Mouse (Mus musculus) intestine, postnatal 0 days (tissue): ENCODE results near the gene Vangl2. TPM values are rescaled to one million over a fixed set of nuclear protein-coding genes. Genes with fewer than 3 reads are reported as not detected.

Source experiments
- ATAC-seq: fragments of 200-750 bp; cut with Nextera tagmentation; 2 replicates; pipeline ENCODE4 v1.8.0; 2017; ENCODE audit warnings: mild to moderate bottlenecking, moderate TSS enrichment, moderate library complexity
- H3K27ac ChIP-seq: fragments of 300-500 bp; sonication (generic); 2 replicates; pipeline ENCODE4 v1.5.1; 2014; ENCODE audit warnings: mild to moderate bottlenecking, low read depth, low read length, moderate library complexity
- H3K27me3 ChIP-seq: fragments of 300-500 bp; sonication (generic); replicated peaks from 2 replicates; pipeline ENCODE4 v1.6.1; 2014; ENCODE audit warnings: low read length, mixed read lengths; ENCODE audit not compliant: control insufficient read depth, insufficient read depth
- H3K36me3 ChIP-seq: fragments of 300-500 bp; sonication (generic); 2 replicates; pipeline ENCODE4 v1.6.1; 2014; ENCODE audit warnings: mild to moderate bottlenecking, moderate library complexity; ENCODE audit not compliant: control insufficient read depth, insufficient read depth
- H3K4me1 ChIP-seq: fragments of 300-500 bp; sonication (generic); replicated peaks from 2 replicates; pipeline ENCODE4 v1.6.1; 2014; ENCODE audit warnings: antibody characterized with exemption, low read length, mixed read lengths; ENCODE audit not compliant: control insufficient read depth, insufficient read depth
- H3K4me2 ChIP-seq: fragments of 300-500 bp; sonication (generic); replicated peaks from 2 replicates; pipeline ENCODE4 v1.6.1; 2014; ENCODE audit warnings: low read depth, mild to moderate bottlenecking, moderate library complexity
- H3K4me3 ChIP-seq: fragments of 300-500 bp; sonication (generic); 2 replicates; pipeline ENCODE4 v1.5.1; 2014; ENCODE audit warnings: low read depth, low read length
- H3K9ac ChIP-seq: fragments of 300-500 bp; sonication (generic); 2 replicates; pipeline ENCODE4 v1.6.1; 2014; ENCODE audit warnings: mild to moderate bottlenecking, low read depth, low read length
- H3K9me3 ChIP-seq: fragments of 300-500 bp; sonication (generic); 2 replicates; pipeline ENCODE4 v1.6.1; 2016; ENCODE audit warnings: mixed run types; ENCODE audit not compliant: control insufficient read depth
- CTCF ChIP-seq: sonication (generic); IDR thresholded peaks from 2 replicates; pipeline ENCODE4 v1.5.1; 2016; ENCODE audit warnings: low read depth, mild to moderate bottlenecking, control low read depth, antibody characterized with exemption, moderate library complexity
- WGBS: fragments of 180-500 bp; shearing (Covaris S2); extraction: QIAGEN DNeasy Blood & Tissue Kit; methylation state at CpG from one replicate; pipeline ENCODE4 v1.1.7; 2014; 5-methylcytosine and 5-hydroxymethylcytosine counted together
- polyA plus RNA-seq: library from polyadenylated mRNA; unstranded; fragments of >200 nt; fragmentation: Nextera tagmentation; extraction: Ambion mirVana; gene quantifications from 2 replicates; pipeline ENCODE4 v1.2.1, GENCODE M21; 2015

Gene Vangl2
- polyA plus RNA-seq, 1 experiment from 2014 or later, result 3.3 TPM

DNA sequence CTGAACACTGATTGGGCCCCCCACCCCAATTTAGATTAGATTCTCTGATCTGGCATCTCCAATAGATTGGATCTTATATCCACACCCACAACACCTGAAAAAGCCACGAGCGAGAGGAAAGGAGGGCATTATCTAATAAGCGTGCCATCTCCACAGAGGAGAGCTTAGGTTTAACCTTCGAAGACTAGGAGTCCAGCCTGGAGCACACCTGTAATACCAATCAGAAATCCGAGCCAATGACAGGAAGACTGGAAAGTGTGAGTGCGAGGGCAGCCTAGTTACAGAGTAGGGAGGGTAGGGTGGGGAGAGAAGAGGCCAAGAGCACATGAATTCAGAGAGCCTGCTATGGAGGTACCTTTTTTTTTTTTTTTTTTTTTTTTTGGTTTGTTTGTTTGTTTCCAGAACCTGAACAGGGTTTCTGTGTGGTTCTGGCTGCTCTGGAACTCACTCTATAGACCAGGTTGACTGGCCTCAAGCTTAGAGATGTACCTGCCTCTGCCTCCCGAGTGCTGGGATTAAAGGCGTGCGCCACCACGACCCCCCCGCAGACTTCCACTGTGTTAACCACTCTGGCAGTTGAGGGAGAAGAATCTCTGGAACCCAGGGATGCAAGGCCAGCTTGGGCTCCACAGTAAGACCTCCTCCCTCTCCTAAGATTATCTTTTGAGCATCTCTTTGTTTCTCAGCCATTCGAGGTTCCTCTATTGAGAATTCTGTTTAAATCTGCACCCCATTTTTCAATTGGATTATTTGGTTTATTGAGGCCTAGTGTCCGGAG is 29.2 kb downstream of the Vangl2 start:
- Histone ChIP-seq H3K27me3 (no peaks in the 10 kb centered on the region), H3K4me3 (no peak overlapping the region), H3K4me1 (no peaks in the 10 kb centered on the region), H3K9ac (no peak overlapping the region), H3K4me2 (no peak overlapping the region), H3K9me3 (no peaks in the 10 kb centered on the region), H3K27ac (no peak overlapping the region), H3K36me3 (peaks cover 12% of the 10 kb centered on the region)
- no peak for ATAC-seq
- WGBS, result 89% methylated on average over 13 of the region's 13 CpGs
- TF ChIP-seq CTCF, result no peak

DNA sequence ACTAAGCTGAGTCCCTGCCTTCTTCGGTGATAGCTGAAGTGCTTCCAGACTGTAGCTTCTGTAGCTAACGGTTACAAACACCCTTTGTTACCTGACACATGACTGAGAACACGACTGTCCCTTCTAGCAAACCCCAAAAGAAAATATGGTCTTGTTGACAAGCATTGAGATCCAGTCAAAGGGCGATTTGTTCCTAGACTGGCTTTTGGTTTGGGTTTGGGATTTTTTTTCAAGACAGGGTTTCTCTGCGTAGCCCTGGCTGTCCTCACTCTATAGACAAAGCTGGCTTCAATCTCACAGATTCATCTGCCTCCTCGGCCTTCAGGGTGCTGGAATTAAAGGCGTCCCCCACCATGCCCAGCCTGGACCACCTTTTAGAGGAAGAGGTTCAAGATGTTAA is 31.5 kb downstream of the Vangl2 start:
- TF ChIP-seq CTCF, result no peak
- ATAC-seq, result no peak
- H3K9ac ChIP-seq, result no peak overlapping the region

DNA sequence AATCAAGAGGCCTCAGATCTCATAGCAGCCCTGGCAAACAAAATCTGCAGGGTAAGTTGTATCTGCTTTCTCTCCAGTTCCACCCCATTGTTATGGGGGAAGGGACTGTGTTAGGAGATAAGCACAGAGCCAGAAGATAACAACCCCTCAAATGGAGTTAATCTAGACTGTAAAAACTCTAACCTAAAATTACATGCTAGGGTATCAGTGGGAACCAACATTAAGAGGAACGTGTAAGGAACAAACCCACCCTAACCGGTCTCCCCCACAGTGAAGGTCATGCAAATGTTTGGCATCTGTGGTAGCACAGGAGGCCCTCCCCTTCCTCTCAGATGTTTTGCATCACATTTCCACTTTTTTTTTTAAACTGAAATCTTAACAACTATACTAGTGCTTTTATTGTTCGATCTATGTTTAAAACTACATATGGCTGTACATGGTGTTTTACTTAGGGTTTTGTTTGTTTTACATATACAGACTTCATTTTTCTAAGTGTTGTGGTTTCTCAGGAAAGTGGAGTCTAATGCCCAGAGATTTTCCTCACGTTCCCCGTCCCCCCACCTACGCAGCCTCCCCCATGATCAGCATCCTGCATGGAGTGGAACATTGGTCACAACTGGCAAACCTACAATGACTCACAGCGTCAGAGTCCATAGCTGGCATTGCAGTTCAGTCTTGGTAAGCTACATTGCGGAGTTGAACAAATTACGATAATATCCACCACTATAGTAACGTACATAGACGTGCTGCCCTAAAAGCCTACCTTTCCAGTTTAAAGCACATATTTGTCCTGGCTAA is 33.1 kb downstream of the Vangl2 start:
- Histone ChIP-seq H3K27ac (no peak overlapping the region), H3K9ac (no peak overlapping the region), H3K4me1 (no peaks in the 10 kb centered on the region), H3K4me2 (no peak overlapping the region), H3K4me3 (no peak overlapping the region), H3K9me3 (no peaks in the 10 kb centered on the region), H3K36me3 (no peaks in the 10 kb centered on the region), H3K27me3 (no peaks in the 10 kb centered on the region)
- 75% methylated on average over 11 of the region's 11 CpGs for WGBS
- TF ChIP-seq CTCF, result no peak
- ATAC-seq, result no peak

More for the DNA sequence above, 31.5 kb downstream of the Vangl2 start:
- H3K9me3 ChIP-seq, result no peaks in the 10 kb centered on the region
- no peaks in the 10 kb centered on the region for H3K4me1 ChIP-seq
- H3K36me3 ChIP-seq, result no peaks in the 10 kb centered on the region
- H3K27me3 ChIP-seq, result no peaks in the 10 kb centered on the region
- 79% methylated on average over 7 of the region's 7 CpGs for WGBS
- H3K4me3 ChIP-seq, result no peak overlapping the region
- no peak overlapping the region for H3K27ac ChIP-seq
- no peak overlapping the region for H3K4me2 ChIP-seq

DNA sequence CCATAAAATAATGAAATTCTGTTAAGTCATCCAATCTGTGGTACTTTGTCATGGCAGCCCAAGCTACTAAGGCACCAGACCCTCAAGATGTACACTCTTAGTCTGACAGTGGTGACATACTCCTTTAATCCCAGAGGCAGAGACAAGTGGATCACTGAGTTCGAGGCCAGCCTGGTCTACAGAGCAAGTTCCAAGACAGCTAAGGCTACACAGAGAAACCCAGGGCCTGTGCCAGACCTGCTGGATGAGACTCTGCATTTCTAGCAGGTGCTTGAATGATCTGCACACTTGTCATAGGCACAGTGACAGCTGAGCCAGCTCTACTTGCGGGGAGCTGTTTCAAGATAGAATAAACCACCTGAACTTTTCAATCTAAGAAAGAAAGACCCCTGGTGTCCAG is 33.7 kb downstream of the Vangl2 start:
- no peak overlapping the region for H3K9ac ChIP-seq
- H3K4me3 ChIP-seq, result no peak overlapping the region
- 83% methylated on average over 2 of the region's 2 CpGs for WGBS
- H3K9me3 ChIP-seq, result no peaks in the 10 kb centered on the region
- H3K36me3 ChIP-seq, result no peaks in the 10 kb centered on the region
- no peak for ATAC-seq
- no peaks in the 10 kb centered on the region for H3K27me3 ChIP-seq
- TF ChIP-seq CTCF, result no peak
- H3K27ac ChIP-seq, result no peak overlapping the region
- H3K4me2 ChIP-seq, result no peak overlapping the region
- H3K4me1 ChIP-seq, result no peaks in the 10 kb centered on the region

DNA sequence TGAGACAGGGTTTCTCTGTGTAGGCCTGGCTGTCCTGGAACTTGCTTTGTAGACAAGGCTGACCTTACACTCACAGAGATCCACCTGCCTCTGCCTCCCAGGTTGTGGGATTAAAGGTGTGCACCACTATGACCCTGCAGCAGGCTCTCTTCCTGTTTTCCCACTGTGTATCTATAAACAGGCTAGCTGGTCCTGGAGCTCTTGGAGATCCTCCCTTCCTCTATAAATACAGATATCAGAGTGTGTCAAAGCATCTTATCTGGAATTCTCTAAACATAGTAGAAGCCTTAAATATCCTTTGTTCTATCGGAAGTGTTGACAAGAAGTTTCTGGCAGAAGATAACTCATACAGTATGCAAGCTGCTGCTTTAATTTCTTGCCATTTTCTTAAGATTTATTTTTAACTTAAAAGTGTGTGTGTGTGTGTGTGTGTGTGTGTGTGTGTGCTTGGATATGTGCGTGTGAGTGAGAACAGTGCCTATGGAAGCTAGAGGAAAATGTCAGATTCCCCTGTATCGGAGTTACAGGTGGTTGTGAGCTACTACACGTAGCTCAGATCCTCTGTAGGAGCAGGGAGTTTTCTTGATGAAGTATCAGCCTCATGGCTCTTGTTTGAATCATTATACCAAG is 35.2 kb downstream of the Vangl2 start:
- Histone ChIP-seq H3K27ac (no peak overlapping the region), H3K4me2 (no peak overlapping the region), H3K36me3 (no peaks in the 10 kb centered on the region), H3K27me3 (no peaks in the 10 kb centered on the region), H3K4me3 (no peak overlapping the region), H3K9ac (no peak overlapping the region), H3K9me3 (no peaks in the 10 kb centered on the region), H3K4me1 (no peaks in the 10 kb centered on the region)
- 77% methylated on average over 4 of the region's 4 CpGs for WGBS
- TF ChIP-seq CTCF, result no peak
- ATAC-seq, result no peak

DNA sequence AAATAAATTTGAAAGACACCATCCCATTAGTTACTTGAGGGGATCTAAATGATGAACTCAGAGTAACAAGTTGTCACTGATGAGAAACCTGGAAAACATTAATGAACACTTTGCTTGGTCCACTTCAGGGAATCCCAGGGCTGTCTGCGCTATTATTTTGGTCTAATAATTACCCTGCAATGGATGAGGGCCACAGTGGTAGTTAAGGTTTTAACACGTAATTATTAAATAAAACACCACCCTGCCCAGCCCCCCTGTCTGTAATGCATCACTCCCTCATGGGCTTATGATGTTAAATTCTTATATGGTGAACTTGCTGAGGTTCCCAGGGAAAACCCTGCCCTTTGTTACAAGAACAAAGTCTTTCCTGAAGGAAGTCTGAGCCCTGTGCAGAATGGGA is 36.4 kb downstream of the Vangl2 start:
- H3K9ac ChIP-seq, result no peak overlapping the region
- H3K4me3 ChIP-seq, result no peak overlapping the region
- no peaks in the 10 kb centered on the region for H3K27me3 ChIP-seq
- no peaks in the 10 kb centered on the region for H3K4me1 ChIP-seq
- no peaks in the 10 kb centered on the region for H3K9me3 ChIP-seq
- H3K27ac ChIP-seq, result no peak overlapping the region
- no peak for TF ChIP-seq CTCF
- H3K36me3 ChIP-seq, result no peaks in the 10 kb centered on the region
- ATAC-seq, result no peak
- 89% methylated on average over 2 of the region's 2 CpGs for WGBS
- no peak overlapping the region for H3K4me2 ChIP-seq
